ENCODE assay signal across 10 mouse cellular contexts in the genomic region with DNA sequence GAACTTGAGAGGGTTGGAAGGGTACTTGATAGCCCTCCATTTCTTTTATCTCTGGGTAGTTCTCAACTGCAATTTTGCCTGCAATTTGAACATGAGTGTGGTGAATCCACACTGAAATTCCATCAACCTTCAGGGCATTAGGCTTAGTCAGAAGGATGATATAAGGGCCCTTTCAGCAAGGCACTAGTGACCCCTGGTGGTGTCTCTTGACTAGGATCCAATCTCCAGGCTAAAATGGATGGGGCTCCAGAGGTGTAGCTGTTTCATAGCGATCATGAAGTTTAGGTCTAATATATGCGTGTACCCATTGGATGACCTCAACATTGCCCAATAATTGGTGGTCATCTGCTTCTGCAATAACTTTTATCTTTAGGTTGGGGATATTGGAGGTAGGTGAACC.
DNase-seq lines count a peak whose midpoint lies in the region; ATAC-seq and TF ChIP-seq lines count a peak whose summit lies in the region.
"Had no signal": no experiment of that assay in that cellular context is flagged by ENCODE, and none has a peak within 500 bp of the region (broad histone marks: within the 10 kb centered on the region; RNA-seq: fewer than 3 reads in every experiment).

No protein-coding gene starts in this region.

- peak; percentile 45 for TF ChIP-seq CTCF in heart, postnatal 0 days (IDR thresholded peaks at IDR 0.05; ENCODE audit: low read depth)

- H3K4me2 ChIP-seq in heart, postnatal 0 days (ENCODE audit: low read depth, low read length) = no peak overlapping the region
- no peak overlapping the region for H3K4me2 ChIP-seq in midbrain, embryonic 14.5 days (ENCODE audit: low read length)

- intact Hi-C loops in heart, postnatal 36 days (cut with DNase I) = loop anchor here (5.0 kb wide), 1 partner anchor 1190 kb away; no protein-coding TSS in a partner anchor
- intact Hi-C loops in left cerebral cortex, postnatal 25 days (cut with DNase I) = no loop called here

- 57% methylated on average over 2 of the region's 2 CpGs for WGBS in heart, postnatal 0 days
- WGBS in midbrain, embryonic 14.5 days = 85% methylated on average over 2 of the region's 2 CpGs
- 73% methylated on average over 2 of the region's 2 CpGs for WGBS in midbrain, embryonic 10.5 days

- H3K4me3 ChIP-seq in heart, postnatal 0 days (ENCODE audit: low read depth, low read length) = no peak overlapping the region
- H3K4me3 ChIP-seq in midbrain, embryonic 14.5 days (replicated peaks; ENCODE audit: low read depth, low read length) = no peak overlapping the region
- no peak overlapping the region for H3K4me3 ChIP-seq in midbrain, embryonic 10.5 days
- H3K4me3 ChIP-seq: myocyte had no signal

- no peaks in the 10 kb centered on the region for H3K9me3 ChIP-seq in heart, postnatal 0 days (replicated peaks; ENCODE audit: control insufficient read depth, low read length)
- H3K9me3 ChIP-seq in midbrain, embryonic 14.5 days (ENCODE audit: control insufficient read depth, low read length) = no peaks in the 10 kb centered on the region
- H3K9me3 ChIP-seq in midbrain, embryonic 10.5 days (replicated peaks) = no peaks in the 10 kb centered on the region

- no peak overlapping the region for H3K9ac ChIP-seq in heart, postnatal 0 days (replicated peaks; ENCODE audit: low read depth, low read length)
- no peak overlapping the region for H3K9ac ChIP-seq in midbrain, embryonic 14.5 days (replicated peaks; ENCODE audit: low read length)

- no peak for ATAC-seq in heart, postnatal 0 days (ENCODE audit: insufficient read depth, low read depth)
- ATAC-seq in midbrain, embryonic 14.5 days (ENCODE audit: low FRiP score, low TSS enrichment) = no peak
- ATAC-seq: inflammation-experienced regulatory T-cells, adult 6 months had no signal

- TF ChIP-seq EP300 in heart, postnatal 0 days (IDR thresholded peaks at IDR 0.05; ENCODE audit: low read depth) = no peak

- DNase-seq in heart, postnatal 0 days (ENCODE audit: low spot score) = no peak
- no peak for DNase-seq in heart, postnatal 36 days
- peak; percentile 9 for DNase-seq in midbrain, embryonic 14.5 days
- no peak for DNase-seq in midbrain, embryonic 10.5 days (ENCODE audit: low spot score)
- DNase-seq in WW6 (ENCODE audit: low read depth, low spot score) = peak; percentile 9
- peak; percentile 1 for DNase-seq in telencephalon, adult 2 months (ENCODE audit: low read depth, low spot score)
- DNase-seq in left cerebral cortex, postnatal 25 days (ENCODE audit: low spot score in 2 of 2) = no peak
- DNase-seq: thymus, postnatal 25 days had no signal

- no peaks in the 10 kb centered on the region for H3K27me3 ChIP-seq in heart, postnatal 0 days (ENCODE audit: control insufficient read depth, insufficient read depth, low read length)
- no peaks in the 10 kb centered on the region for H3K27me3 ChIP-seq in midbrain, embryonic 14.5 days (ENCODE audit: control insufficient read depth, insufficient read depth, low read length)
- H3K27me3 ChIP-seq in midbrain, embryonic 10.5 days (ENCODE audit: low read depth, poor library complexity, severe bottlenecking) = no peaks in the 10 kb centered on the region

- H3K36me3 ChIP-seq in heart, postnatal 0 days (replicated peaks; ENCODE audit: control insufficient read depth, insufficient read depth, low read length) = no peaks in the 10 kb centered on the region
- no peaks in the 10 kb centered on the region for H3K36me3 ChIP-seq in midbrain, embryonic 14.5 days (ENCODE audit: control insufficient read depth, insufficient read depth, low read length)
- H3K36me3 ChIP-seq in midbrain, embryonic 10.5 days = no peaks in the 10 kb centered on the region

- no peak overlapping the region for H3K27ac ChIP-seq in heart, postnatal 0 days (ENCODE audit: low read depth)
- no peak overlapping the region for H3K27ac ChIP-seq in midbrain, embryonic 14.5 days (replicated peaks; ENCODE audit: low read depth, low read length)
- no peak overlapping the region for H3K27ac ChIP-seq in midbrain, embryonic 10.5 days (replicated peaks)

- H3K4me1 ChIP-seq in heart, postnatal 0 days (ENCODE audit: control insufficient read depth, insufficient read depth) = no peaks in the 10 kb centered on the region
- H3K4me1 ChIP-seq in midbrain, embryonic 14.5 days (ENCODE audit: control insufficient read depth, insufficient read depth, low read length) = no peaks in the 10 kb centered on the region
- H3K4me1 ChIP-seq in midbrain, embryonic 10.5 days = no peaks in the 10 kb centered on the region

Comparison
In these comparisons a context has a peak if more than half of its experiments do, and no peak if none do; other contexts are left out.
1. DNase-seq: peak in midbrain, embryonic 14.5 days (single experiment), WW6 (single experiment) and telencephalon, adult 2 months (single experiment); none in heart, postnatal 0 days (single experiment), heart, postnatal 36 days (0 of 2), midbrain, embryonic 10.5 days (single experiment) and left cerebral cortex, postnatal 25 days (0 of 2).